Mouse (Mus musculus): ENCODE measurements around the gene Tle1. TPM values are rescaled to one million over a fixed set of nuclear protein-coding genes. Genes with fewer than 3 reads are reported as not detected.

Tle1 gene
- polyA plus RNA-seq, 1 experiment from 2014 or later = 13.9 TPM

GRCm38 (mm10) chr4:72132646-72133045 is 68.1 kb downstream of the Tle1 start:
- H3K27ac ChIP-seq (ENCODE audit: low read depth, low read length) = no peak overlapping the region
- no peak overlapping the region for H3K9ac ChIP-seq (ENCODE audit: low read depth, low read length)
- no peak overlapping the region for H3K4me2 ChIP-seq (replicated peaks; ENCODE audit: low read depth)
- no peaks in the 10 kb centered on the region for H3K9me3 ChIP-seq (ENCODE audit: control insufficient read depth)
- H3K27me3 ChIP-seq (replicated peaks; ENCODE audit: control insufficient read depth, insufficient read depth, low read length) = no peaks in the 10 kb centered on the region
- 0 out of 2 replicates have a peak, but pooled peaks cover 8% of the 10 kb centered on the region for H3K36me3 ChIP-seq (ENCODE audit: control insufficient read depth, insufficient read depth)
- WGBS = 74% methylated on average over 3 of the region's 3 CpGs
- no peaks in the 10 kb centered on the region for H3K4me1 ChIP-seq (replicated peaks; ENCODE audit: control insufficient read depth, insufficient read depth, low read length)
- ATAC-seq = no peak
- no peak overlapping the region for H3K4me3 ChIP-seq (ENCODE audit: low read depth, low read length)
- no peak for TF ChIP-seq CTCF (IDR thresholded peaks at IDR 0.05; ENCODE audit: low read depth)

- Histone ChIP-seq H3K9me3 (ENCODE audit: control insufficient read depth) (no peaks in the 10 kb centered on the region), H3K36me3 (ENCODE audit: control insufficient read depth, insufficient read depth) (peaks cover 13% of the 10 kb centered on the region; the same call in 1 of the 2 replicates), H3K4me3 (ENCODE audit: low read depth, low read length) (no peak overlapping the region), H3K27ac (ENCODE audit: low read depth, low read length) (no peak overlapping the region), H3K4me2 (replicated peaks; ENCODE audit: low read depth) (no peak overlapping the region), H3K9ac (ENCODE audit: low read depth, low read length) (no peak overlapping the region), H3K4me1 (replicated peaks; ENCODE audit: control insufficient read depth, insufficient read depth, low read length) (no peaks in the 10 kb centered on the region), H3K27me3 (replicated peaks; ENCODE audit: control insufficient read depth, insufficient read depth, low read length) (no peaks in the 10 kb centered on the region)
- no peak for TF ChIP-seq CTCF (IDR thresholded peaks at IDR 0.05; ENCODE audit: low read depth)
- 71% methylated on average over 2 of the region's 2 CpGs for WGBS
- no peak for ATAC-seq
Measured at GRCm38 (mm10) chr4:72127596-72127995, 73.1 kb downstream of the Tle1 start.

GRCm38 (mm10) chr4:72124790-72125189 is 75.9 kb downstream of the Tle1 start:
- H3K27ac ChIP-seq (ENCODE audit: low read depth, low read length) = no peak overlapping the region; the same call in 1 of the 2 replicates
- no peak overlapping the region for H3K9ac ChIP-seq (ENCODE audit: low read depth, low read length)
- WGBS = 82% methylated on average over 5 of the region's 5 CpGs
- H3K9me3 ChIP-seq (ENCODE audit: control insufficient read depth) = no peaks in the 10 kb centered on the region
- no peaks in the 10 kb centered on the region for H3K4me1 ChIP-seq (replicated peaks; ENCODE audit: control insufficient read depth, insufficient read depth, low read length)
- TF ChIP-seq CTCF (IDR thresholded peaks at IDR 0.05; ENCODE audit: low read depth) = no peak
- no peak overlapping the region for H3K4me3 ChIP-seq (ENCODE audit: low read depth, low read length)
- no peak overlapping the region for H3K4me2 ChIP-seq (replicated peaks; ENCODE audit: low read depth)
- H3K27me3 ChIP-seq (replicated peaks; ENCODE audit: control insufficient read depth, insufficient read depth, low read length) = no peaks in the 10 kb centered on the region
- ATAC-seq = no peak
- H3K36me3 ChIP-seq (ENCODE audit: control insufficient read depth, insufficient read depth) = peaks cover 24% of the 10 kb centered on the region; the same call in 1 of the 2 replicates

- 5% methylated on average over 1 of the region's 1 CpGs for WGBS
- Histone ChIP-seq H3K27me3 (replicated peaks; ENCODE audit: control insufficient read depth, insufficient read depth, low read length) (no peaks in the 10 kb centered on the region), H3K9ac (ENCODE audit: low read depth, low read length) (no peak overlapping the region), H3K4me3 (ENCODE audit: low read depth, low read length) (no peak overlapping the region), H3K4me2 (replicated peaks; ENCODE audit: low read depth) (no peak overlapping the region), H3K36me3 (ENCODE audit: control insufficient read depth, insufficient read depth) (peaks cover 40% of the 10 kb centered on the region; the same call in 1 of the 2 replicates), H3K27ac (ENCODE audit: low read depth, low read length) (no peak overlapping the region), H3K9me3 (ENCODE audit: control insufficient read depth) (no peaks in the 10 kb centered on the region), H3K4me1 (replicated peaks; ENCODE audit: control insufficient read depth, insufficient read depth, low read length) (no peaks in the 10 kb centered on the region)
- no peak for TF ChIP-seq CTCF (IDR thresholded peaks at IDR 0.05; ENCODE audit: low read depth)
- ATAC-seq = peak; percentile 82
Measured at GRCm38 (mm10) chr4:72122837-72123236, 77.9 kb downstream of the Tle1 start.

GRCm38 (mm10) chr4:72122343-72122742 is 78.4 kb downstream of the Tle1 start:
- H3K4me1 ChIP-seq (replicated peaks; ENCODE audit: control insufficient read depth, insufficient read depth, low read length) = no peaks in the 10 kb centered on the region
- H3K27me3 ChIP-seq (replicated peaks; ENCODE audit: control insufficient read depth, insufficient read depth, low read length) = no peaks in the 10 kb centered on the region
- no peaks in the 10 kb centered on the region for H3K9me3 ChIP-seq (ENCODE audit: control insufficient read depth)
- H3K36me3 ChIP-seq (ENCODE audit: control insufficient read depth, insufficient read depth) = peaks cover 44% of the 10 kb centered on the region; the same call in 1 of the 2 replicates
- H3K27ac ChIP-seq (ENCODE audit: low read depth, low read length) = no peak overlapping the region; the same call in 1 of the 2 replicates
- no peak overlapping the region for H3K4me2 ChIP-seq (replicated peaks; ENCODE audit: low read depth)
- TF ChIP-seq CTCF (IDR thresholded peaks at IDR 0.05; ENCODE audit: low read depth) = no peak
- H3K4me3 ChIP-seq (ENCODE audit: low read depth, low read length) = no peak overlapping the region
- WGBS = 51% methylated on average over 2 of the region's 2 CpGs
- 0 out of 2 replicates have a peak, but pooled peaks have one; percentile 26 for ATAC-seq
- no peak overlapping the region for H3K9ac ChIP-seq (ENCODE audit: low read depth, low read length)

GRCm38 (mm10) chr4:72120050-72120449 is 80.7 kb downstream of the Tle1 start:
- Histone ChIP-seq H3K27ac (ENCODE audit: low read depth, low read length) (no peak overlapping the region), H3K4me1 (replicated peaks; ENCODE audit: control insufficient read depth, insufficient read depth, low read length) (no peaks in the 10 kb centered on the region), H3K9me3 (ENCODE audit: control insufficient read depth) (no peaks in the 10 kb centered on the region), H3K27me3 (replicated peaks; ENCODE audit: control insufficient read depth, insufficient read depth, low read length) (no peaks in the 10 kb centered on the region), H3K4me2 (replicated peaks; ENCODE audit: low read depth) (no peak overlapping the region), H3K9ac (ENCODE audit: low read depth, low read length) (no peak overlapping the region), H3K4me3 (ENCODE audit: low read depth, low read length) (no peak overlapping the region), H3K36me3 (ENCODE audit: control insufficient read depth, insufficient read depth) (peaks cover 39% of the 10 kb centered on the region; the same call in 1 of the 2 replicates)
- TF ChIP-seq CTCF (IDR thresholded peaks at IDR 0.05; ENCODE audit: low read depth) = no peak
- no peak for ATAC-seq
- 79% methylated on average over 6 of the region's 6 CpGs for WGBS

GRCm38 (mm10) chr4:72105702-72106101 is 95.0 kb downstream of the Tle1 start:
- ATAC-seq = no peak
- Histone ChIP-seq H3K4me2 (replicated peaks; ENCODE audit: low read depth) (no peak overlapping the region), H3K9ac (ENCODE audit: low read depth, low read length) (no peak overlapping the region), H3K4me1 (replicated peaks; ENCODE audit: control insufficient read depth, insufficient read depth, low read length) (no peaks in the 10 kb centered on the region), H3K27ac (ENCODE audit: low read depth, low read length) (no peak overlapping the region), H3K27me3 (replicated peaks; ENCODE audit: control insufficient read depth, insufficient read depth, low read length) (no peaks in the 10 kb centered on the region), H3K36me3 (ENCODE audit: control insufficient read depth, insufficient read depth) (peaks cover 3% of the 10 kb centered on the region; the same call in 1 of the 2 replicates), H3K4me3 (ENCODE audit: low read depth, low read length) (no peak overlapping the region), H3K9me3 (ENCODE audit: control insufficient read depth) (no peaks in the 10 kb centered on the region)
- TF ChIP-seq CTCF (IDR thresholded peaks at IDR 0.05; ENCODE audit: low read depth) = no peak

Data from intestine, postnatal 0 days (tissue).